Mouse (Mus musculus) neural tube, embryonic 12.5 days (tissue): Measurements from ENCODE around the gene Kcnrg. TPM values are rescaled to one million over a fixed set of nuclear protein-coding genes. Genes with fewer than 3 reads are reported as not detected.
A peak's percentile ranks its signal among the peaks of the same experiment; 100 is the strongest.

Experiments
- ATAC-seq: fragments of 200-750 bp; cut with Nextera tagmentation; 2 replicates; pipeline ENCODE4 v1.8.0; 2017; ENCODE audit warnings: low read depth, mild to moderate bottlenecking, moderate TSS enrichment, moderate library complexity; ENCODE audit not compliant: low FRiP score
- H3K27ac ChIP-seq: fragments of 300-500 bp; sonication (generic); 2 replicates; pipeline ENCODE4 v1.5.1; 2016
- H3K27me3 ChIP-seq: fragments of 300-500 bp; sonication (generic); replicated peaks from 2 replicates; pipeline ENCODE4 v1.6.1; 2016; ENCODE audit warnings: mild to moderate bottlenecking
- H3K36me3 ChIP-seq: fragments of 300-500 bp; sonication (generic); 2 replicates; pipeline ENCODE4 v1.6.1; 2016; ENCODE audit warnings: mild to moderate bottlenecking
- H3K4me1 ChIP-seq: fragments of 300-500 bp; sonication (generic); 2 replicates; pipeline ENCODE4 v1.6.1; 2016
- H3K4me2 ChIP-seq: fragments of 300-500 bp; sonication (generic); replicated peaks from 2 replicates; pipeline ENCODE4 v1.6.1; 2016; ENCODE audit warnings: mild to moderate bottlenecking
- H3K4me3 ChIP-seq: fragments of 300-500 bp; sonication (generic); 2 replicates; pipeline ENCODE4 v1.5.1; 2016
- H3K9ac ChIP-seq: fragments of 300-500 bp; sonication (generic); 2 replicates; pipeline ENCODE4 v1.6.1; 2016; ENCODE audit warnings: mild to moderate bottlenecking
- H3K9me3 ChIP-seq: fragments of 300-500 bp; sonication (generic); 2 replicates; pipeline ENCODE4 v1.6.1; 2016; ENCODE audit warnings: mild to moderate bottlenecking
- WGBS: fragments of 180-500 bp; shearing (Covaris S2); methylation state at CpG from one replicate; pipeline ENCODE4 v1.1.7; 2016; 5-methylcytosine and 5-hydroxymethylcytosine counted together
- microRNA counts: library from miRNA; unstranded; fragments of <30 nt; microRNA quantifications from one replicate; lab custom pipeline; 2017
- microRNA-seq: library from miRNA; unstranded; fragments of <30 nt; microRNA quantifications from one replicate; pipeline ENCODE4, GENCODE M21; 2017
- polyA plus RNA-seq: library from polyadenylated mRNA; unstranded; fragments of >200 nt; fragmentation: Nextera tagmentation; extraction: Ambion mirVana; gene quantifications from 2 replicates; pipeline ENCODE4 v1.2.1, GENCODE M21; 2016

Kcnrg gene
- polyA plus RNA-seq, 1 experiment from 2014 or later, result 2.1 TPM

DNA sequence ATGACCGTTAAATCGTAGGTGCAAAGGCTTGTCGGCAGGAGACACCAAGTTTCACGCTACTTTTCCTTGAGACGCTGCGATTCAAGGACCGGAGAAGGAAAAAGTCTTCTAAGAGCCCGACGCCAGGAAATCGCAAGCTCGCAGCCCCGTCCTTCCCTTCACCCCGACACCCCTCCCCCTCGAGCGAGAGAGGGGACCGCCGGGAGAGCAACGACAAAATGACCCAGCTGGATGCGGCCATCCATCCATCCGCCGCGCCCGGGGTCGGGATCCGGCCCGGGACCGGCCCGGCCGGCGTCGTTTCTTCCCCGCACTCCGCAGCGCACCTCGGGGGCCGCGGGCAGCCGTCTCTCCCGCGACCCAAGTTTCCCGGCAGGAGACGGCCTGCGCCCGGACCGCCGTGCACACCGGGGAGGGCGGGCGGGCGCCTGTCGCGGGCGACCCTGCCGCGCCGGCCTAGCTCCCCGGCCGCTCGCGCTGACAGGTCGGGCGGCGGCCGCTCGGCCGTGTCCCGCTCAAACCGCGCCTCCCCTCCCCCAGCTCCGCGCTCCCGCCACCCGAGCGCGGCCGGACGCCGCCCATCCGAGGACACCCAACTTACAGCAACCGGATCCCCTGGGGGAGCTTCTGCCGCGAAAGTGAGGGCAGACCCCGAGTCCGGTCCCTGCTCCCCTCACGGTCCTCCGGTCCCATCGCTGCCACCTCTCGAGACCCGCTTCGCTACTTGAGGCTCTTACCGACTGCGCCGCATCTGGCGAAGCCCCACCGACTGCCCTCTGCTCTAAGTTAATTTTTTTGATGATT, 40.8 kb downstream of the Kcnrg start:
- H3K27me3 ChIP-seq, result no peaks in the 10 kb centered on the region

DNA sequence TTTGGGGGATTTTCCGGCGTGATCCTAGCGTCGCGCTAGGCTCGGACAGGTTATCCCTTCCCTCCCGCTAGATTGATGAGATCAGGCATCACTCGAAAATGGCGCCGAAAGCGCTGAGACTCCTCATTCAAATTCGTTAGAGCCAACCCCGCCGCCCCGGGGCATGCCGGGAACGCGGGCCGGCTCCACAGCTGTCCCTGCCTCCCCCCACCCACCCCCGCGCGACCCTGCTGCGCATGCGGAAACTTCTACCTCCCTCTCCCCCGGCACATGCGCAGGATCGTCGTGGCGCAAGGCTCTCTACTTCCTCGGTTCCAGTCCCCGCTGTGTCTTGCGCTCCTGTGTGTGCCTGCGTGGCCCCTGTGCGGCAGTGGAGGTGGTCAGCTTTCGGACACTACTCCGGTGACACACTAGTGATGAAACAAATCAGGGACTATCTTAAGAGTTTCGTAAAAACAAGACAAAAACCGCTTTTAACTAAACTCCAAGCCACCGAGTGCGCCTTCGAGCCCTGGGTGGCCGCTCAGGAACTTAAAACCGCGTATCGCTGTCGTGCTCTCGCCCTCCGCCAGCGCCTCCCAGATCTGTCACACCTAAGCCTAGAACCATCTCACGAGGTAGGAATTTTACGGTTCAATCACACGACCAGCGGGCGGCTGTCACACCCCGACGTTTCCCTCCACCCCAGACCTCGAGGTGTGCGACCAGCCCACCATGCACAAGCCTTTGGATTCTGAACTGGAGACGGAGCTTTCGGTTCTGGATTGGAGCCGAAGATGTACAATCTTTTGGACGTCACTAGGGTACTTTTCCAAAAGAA, 41.6 kb downstream of the Kcnrg start:
- Histone ChIP-seq H3K4me2 (peak overlapping the region; percentile 71), H3K4me1 (no peaks in the 10 kb centered on the region), H3K27ac (peak overlapping the region; percentile 69), H3K4me3 (peak overlapping the region; percentile 95), H3K9me3 (no peaks in the 10 kb centered on the region), H3K36me3 (no peaks in the 10 kb centered on the region), H3K27me3 (no peaks in the 10 kb centered on the region), H3K9ac (peak overlapping the region; percentile 94)
- ATAC-seq, result peak; percentile 95
- 3% methylated on average over 62 of the region's 62 CpGs for WGBS

More for the DNA sequence above, 40.8 kb downstream of the Kcnrg start:
- Histone ChIP-seq H3K27ac (peak overlapping the region; percentile 69), H3K4me3 (peak overlapping the region; percentile 95), H3K36me3 (no peaks in the 10 kb centered on the region), H3K4me1 (no peaks in the 10 kb centered on the region), H3K9ac (peak overlapping the region; percentile 94), H3K9me3 (no peaks in the 10 kb centered on the region), H3K4me2 (peak overlapping the region; percentile 71)
- 1% methylated on average over 86 of the region's 95 CpGs for WGBS
- peak; percentile 79 for ATAC-seq

DNA sequence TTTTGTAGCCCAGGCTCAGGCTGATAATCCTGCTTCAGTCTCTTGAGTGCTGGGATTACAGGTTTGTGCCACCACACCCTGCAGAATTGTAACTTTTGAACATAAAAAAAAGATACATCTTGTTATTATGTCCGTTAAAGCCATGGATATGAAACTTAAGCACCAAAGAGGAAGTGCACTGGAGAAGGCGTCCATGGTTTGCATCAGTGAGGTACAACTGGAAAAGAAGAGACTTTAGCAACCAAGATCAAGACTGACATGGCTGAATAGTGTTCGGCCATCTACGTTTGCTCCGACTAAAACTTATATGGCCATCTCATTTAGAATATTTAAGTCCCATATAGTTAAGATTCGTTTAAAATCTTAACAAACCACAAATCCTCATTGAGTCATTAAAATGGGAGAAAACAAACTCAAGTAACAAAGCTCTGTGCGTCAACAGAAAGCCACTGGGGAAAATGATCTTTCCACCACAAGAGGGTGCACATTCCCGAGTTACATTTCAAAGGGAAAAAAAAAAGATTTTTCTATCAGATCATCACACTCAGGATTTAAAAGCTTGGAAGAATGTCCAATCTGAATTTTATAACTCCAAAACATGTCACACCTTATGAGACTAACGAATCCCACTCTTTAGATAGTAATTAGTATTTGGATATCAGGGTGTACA, 43.2 kb downstream of the Kcnrg start:
- no peak overlapping the region for H3K4me3 ChIP-seq
- 45% methylated on average over 9 of the region's 9 CpGs for WGBS
- no peak for ATAC-seq
- no peaks in the 10 kb centered on the region for H3K4me1 ChIP-seq
- no peak overlapping the region for H3K27ac ChIP-seq
- H3K9ac ChIP-seq, result no peak overlapping the region
- H3K27me3 ChIP-seq, result no peaks in the 10 kb centered on the region
- no peak overlapping the region for H3K4me2 ChIP-seq
- H3K9me3 ChIP-seq, result no peaks in the 10 kb centered on the region
- H3K36me3 ChIP-seq, result no peaks in the 10 kb centered on the region

DNA sequence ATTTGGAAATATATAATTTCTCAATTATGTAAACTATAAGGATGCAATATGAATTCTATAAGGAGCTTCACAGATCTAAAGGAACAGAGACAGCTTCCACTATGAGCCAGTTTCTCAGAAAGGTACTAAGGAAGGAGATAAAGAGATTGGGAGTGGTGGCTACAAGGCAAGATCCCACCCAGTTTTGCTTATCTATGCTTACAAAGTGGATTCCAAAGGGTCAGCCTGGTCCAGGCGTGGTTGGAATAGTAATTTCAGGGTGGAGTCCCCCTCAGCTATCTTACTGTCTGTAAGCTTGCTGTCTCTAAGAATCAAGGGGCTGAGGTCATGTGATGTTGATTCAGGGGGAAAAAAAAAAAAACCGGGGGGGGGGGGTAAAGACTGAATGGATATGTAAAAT, 49.2 kb downstream of the Kcnrg start:
- 50% methylated on average over 2 of the region's 2 CpGs for WGBS
- H3K27me3 ChIP-seq, result no peaks in the 10 kb centered on the region
- no peak for ATAC-seq
- no peaks in the 10 kb centered on the region for H3K36me3 ChIP-seq
- no peak overlapping the region for H3K4me2 ChIP-seq
- no peaks in the 10 kb centered on the region for H3K4me1 ChIP-seq
- H3K9me3 ChIP-seq, result no peaks in the 10 kb centered on the region
- no peak overlapping the region for H3K27ac ChIP-seq
- H3K4me3 ChIP-seq, result no peak overlapping the region
- H3K9ac ChIP-seq, result no peak overlapping the region

DNA sequence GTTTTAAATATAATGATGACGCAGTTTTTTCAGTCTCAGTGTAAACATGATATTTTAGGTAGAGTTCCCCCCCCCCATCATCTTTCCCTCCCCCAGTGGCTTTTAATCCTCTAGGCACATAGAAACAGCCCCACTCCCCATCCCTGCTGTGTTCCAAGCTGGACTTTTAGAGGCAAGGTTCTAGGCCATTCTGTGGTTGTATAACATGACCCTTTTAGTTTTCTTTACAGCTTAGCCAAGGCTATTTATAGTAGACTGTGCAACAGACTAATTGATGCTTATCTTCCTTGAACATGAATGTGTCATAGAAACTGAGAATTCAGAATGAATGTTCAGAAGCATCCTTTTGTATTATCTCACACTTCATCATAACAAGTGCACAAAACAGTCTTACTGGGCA, 54.2 kb downstream of the Kcnrg start:
- H3K4me3 ChIP-seq, result no peak overlapping the region
- H3K27me3 ChIP-seq, result no peaks in the 10 kb centered on the region
- 97% methylated on average over 1 of the region's 1 CpGs for WGBS
- H3K9ac ChIP-seq, result no peak overlapping the region
- no peak for ATAC-seq
- no peaks in the 10 kb centered on the region for H3K9me3 ChIP-seq
- H3K27ac ChIP-seq, result no peak overlapping the region
- H3K4me1 ChIP-seq, result no peaks in the 10 kb centered on the region
- H3K4me2 ChIP-seq, result no peak overlapping the region
- H3K36me3 ChIP-seq, result no peaks in the 10 kb centered on the region

DNA sequence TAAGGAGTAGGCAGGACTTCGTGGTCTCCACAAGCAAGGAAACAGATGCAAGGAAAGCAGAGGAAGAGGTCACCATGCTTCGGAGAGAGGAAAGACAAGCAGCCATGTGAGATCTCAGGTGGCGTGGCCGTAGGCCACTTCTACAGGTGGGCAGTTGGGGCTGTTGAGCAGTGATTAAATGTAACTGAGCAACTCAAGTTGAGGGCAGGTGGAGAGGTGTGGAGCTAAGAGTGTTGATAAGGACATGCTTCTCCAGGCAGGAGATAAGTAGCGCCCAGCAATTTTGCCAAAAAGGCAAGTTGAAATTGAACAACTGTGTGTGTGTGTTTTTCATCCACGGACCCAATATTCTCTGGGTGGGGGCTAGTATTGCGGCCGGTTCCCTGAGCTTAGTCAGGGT, 55.0 kb downstream of the Kcnrg start:
- 91% methylated on average over 8 of the region's 8 CpGs for WGBS

More for the DNA sequence above, 55.0 kb downstream of the Kcnrg start:
- no peaks in the 10 kb centered on the region for H3K36me3 ChIP-seq
- no peak for ATAC-seq
- no peak overlapping the region for H3K27ac ChIP-seq
- no peak overlapping the region for H3K4me2 ChIP-seq
- H3K9me3 ChIP-seq, result no peaks in the 10 kb centered on the region
- H3K4me3 ChIP-seq, result no peak overlapping the region
- H3K4me1 ChIP-seq, result no peaks in the 10 kb centered on the region
- no peaks in the 10 kb centered on the region for H3K27me3 ChIP-seq
- H3K9ac ChIP-seq, result no peak overlapping the region

MicroRNAs encoded within 50 kb of the gene (microRNA counts, 519-probe panel; counts per million panel counts)
- 7,431 counts per million, percentile 96 among the panel's probes with 10 or more counts for microRNA mmu-miR-15a (lab: Ali Mortazavi, UCI)
- microRNA mmu-miR-16 (lab: Ali Mortazavi, UCI), result 8,420 counts per million, percentile 99 among the panel's probes with 10 or more counts

Small RNA genes within 50 kb of the gene (microRNA-seq; reads per million reads assigned to microRNA genes)
- 3,412 reads per million, percentile 88 among the genes with 10 or more reads in this experiment for gene Mir15a
- gene Mir16-1, result 1,379 reads per million, percentile 82 among the genes with 10 or more reads in this experiment

Other genes starting within 250 kb of the Kcnrg start
- gene Ebpl, start 247.0 kb upstream of the Kcnrg start, polyA plus RNA-seq, result 9.5 and 9.7 TPM in 2 replicates
- gene Kpna3, start 167.6 kb upstream of the Kcnrg start, polyA plus RNA-seq, result 75.6 and 81.5 TPM in 2 replicates
- 22.5 and 24.8 TPM in 2 replicates for gene Spryd7, start 50.6 kb upstream of the Kcnrg start, polyA plus RNA-seq
- gene Trim13, start 9.2 kb upstream of the Kcnrg start, polyA plus RNA-seq, result 40.5 and 46.5 TPM in 2 replicates